ENCODE assay signal across 8 mouse cellular contexts in the genomic region with DNA sequence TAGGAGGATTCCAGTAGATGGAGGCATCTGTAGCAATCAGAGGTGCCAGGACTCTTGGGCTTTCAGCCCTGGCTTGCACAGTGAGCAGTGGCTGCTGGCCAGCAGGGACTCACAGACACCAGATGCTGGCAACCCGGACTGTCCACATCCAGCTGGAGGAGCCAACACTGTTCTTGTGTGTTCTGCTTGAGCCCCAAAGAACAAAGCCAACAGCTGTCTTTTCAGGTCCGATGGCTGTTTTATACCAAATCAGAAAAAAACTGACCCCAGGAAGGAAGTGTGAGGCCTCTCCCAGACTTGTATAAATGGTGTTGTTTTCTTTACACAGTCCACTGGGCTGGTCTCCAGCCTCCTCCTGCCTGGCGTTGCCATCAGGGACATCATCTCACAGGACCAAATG.
DNase-seq lines count a peak whose midpoint lies in the region; ATAC-seq lines count a peak whose summit lies in the region.

No protein-coding gene starts in this region.

- no peak overlapping the region for H3K9ac ChIP-seq in hindbrain, embryonic 16.5 days (ENCODE audit: low read depth, low read length)
- no peak overlapping the region for H3K9ac ChIP-seq in hindbrain, embryonic 11.5 days (ENCODE audit: low read depth, low read length)
- H3K9ac ChIP-seq in heart, embryonic 16.5 days (ENCODE audit: low read length) = no peak overlapping the region
- no peak overlapping the region for H3K9ac ChIP-seq in intestine, embryonic 16.5 days (ENCODE audit: low read depth, low read length)

- DNase-seq in hindbrain, embryonic 11.5 days (ENCODE audit: low spot score) = no peak
- DNase-seq in adrenal gland, postnatal 25 days = peak; percentile 24
- DNase-seq in lung, postnatal 14 days = peak; percentile 49
- DNase-seq in thymus, postnatal 4 days = no peak

- ATAC-seq in hindbrain, embryonic 16.5 days = peak; percentile 27; the same call in 1 of the 2 replicates
- ATAC-seq in hindbrain, embryonic 11.5 days (ENCODE audit: low FRiP score) = no peak
- ATAC-seq in heart, embryonic 16.5 days (replicated peaks; ENCODE audit: extremely low read depth, insufficient read depth, low FRiP score) = 0 out of 2 replicates have a peak, but pooled peaks have one; percentile 23
- ATAC-seq in intestine, embryonic 16.5 days = no peak
- no peak for ATAC-seq in erythroblast, adult 5-6 weeks (replicated peaks; ENCODE audit: low FRiP score, poor library complexity, severe bottlenecking)

- H3K4me3 ChIP-seq in hindbrain, embryonic 16.5 days (ENCODE audit: low read length) = no peak overlapping the region
- no peak overlapping the region for H3K4me3 ChIP-seq in hindbrain, embryonic 11.5 days (ENCODE audit: low read depth, low read length)
- no peak overlapping the region for H3K4me3 ChIP-seq in heart, embryonic 16.5 days (ENCODE audit: low read length)
- no peak overlapping the region for H3K4me3 ChIP-seq in intestine, embryonic 16.5 days (ENCODE audit: low read length)

- no peak overlapping the region for H3K4me2 ChIP-seq in hindbrain, embryonic 16.5 days (ENCODE audit: low read length)
- no peak overlapping the region for H3K4me2 ChIP-seq in hindbrain, embryonic 11.5 days (replicated peaks; ENCODE audit: low read depth, low read length)
- H3K4me2 ChIP-seq in heart, embryonic 16.5 days (ENCODE audit: low read depth, low read length) = no peak overlapping the region
- no peak overlapping the region for H3K4me2 ChIP-seq in intestine, embryonic 16.5 days (ENCODE audit: low read depth, low read length)

- H3K4me1 ChIP-seq in hindbrain, embryonic 16.5 days (ENCODE audit: control insufficient read depth, insufficient read depth, low read depth, low read length) = no peaks in the 10 kb centered on the region
- H3K4me1 ChIP-seq in hindbrain, embryonic 11.5 days (replicated peaks; ENCODE audit: control insufficient read depth, insufficient read depth, low read length) = no peaks in the 10 kb centered on the region
- peaks cover 1% of the 10 kb centered on the region for H3K4me1 ChIP-seq in heart, embryonic 16.5 days (ENCODE audit: control insufficient read depth, insufficient read depth, low read length)
- H3K4me1 ChIP-seq in intestine, embryonic 16.5 days (ENCODE audit: control insufficient read depth, insufficient read depth, low read length) = peaks cover 5% of the 10 kb centered on the region; the same call in 1 of the 2 replicates

- 46% methylated on average over 3 of the region's 3 CpGs for WGBS in hindbrain, embryonic 16.5 days
- 60% methylated on average over 3 of the region's 3 CpGs for WGBS in hindbrain, embryonic 11.5 days
- WGBS in heart, embryonic 16.5 days = 62% methylated on average over 3 of the region's 3 CpGs
- WGBS in intestine, embryonic 16.5 days = 40% methylated on average over 3 of the region's 3 CpGs

- H3K36me3 ChIP-seq in hindbrain, embryonic 16.5 days (ENCODE audit: control insufficient read depth, insufficient read depth, low read length) = no peaks in the 10 kb centered on the region
- no peaks in the 10 kb centered on the region for H3K36me3 ChIP-seq in hindbrain, embryonic 11.5 days (ENCODE audit: control insufficient read depth, insufficient read depth, low read length)
- no peaks in the 10 kb centered on the region for H3K36me3 ChIP-seq in heart, embryonic 16.5 days (ENCODE audit: control insufficient read depth, insufficient read depth)
- H3K36me3 ChIP-seq in intestine, embryonic 16.5 days (ENCODE audit: control insufficient read depth, insufficient read depth, low read length) = no peaks in the 10 kb centered on the region

- H3K27me3 ChIP-seq in hindbrain, embryonic 16.5 days (replicated peaks; ENCODE audit: control insufficient read depth, insufficient read depth, low read length) = no peaks in the 10 kb centered on the region
- no peaks in the 10 kb centered on the region for H3K27me3 ChIP-seq in hindbrain, embryonic 11.5 days (ENCODE audit: control insufficient read depth, insufficient read depth, low read length)
- H3K27me3 ChIP-seq in heart, embryonic 16.5 days (ENCODE audit: control insufficient read depth, insufficient read depth, low read length) = no peaks in the 10 kb centered on the region
- H3K27me3 ChIP-seq in intestine, embryonic 16.5 days (replicated peaks; ENCODE audit: control insufficient read depth, insufficient read depth, low read length) = no peaks in the 10 kb centered on the region

- H3K27ac ChIP-seq in hindbrain, embryonic 16.5 days (ENCODE audit: low read depth, low read length) = no peak overlapping the region
- no peak overlapping the region for H3K27ac ChIP-seq in hindbrain, embryonic 11.5 days (ENCODE audit: low read depth, low read length)
- no peak overlapping the region; the same call in 1 of the 2 replicates for H3K27ac ChIP-seq in heart, embryonic 16.5 days (ENCODE audit: low read length)
- H3K27ac ChIP-seq in intestine, embryonic 16.5 days (ENCODE audit: low read length) = no peak overlapping the region

- H3K9me3 ChIP-seq in hindbrain, embryonic 16.5 days (ENCODE audit: control insufficient read depth, low read length) = no peaks in the 10 kb centered on the region
- no peaks in the 10 kb centered on the region for H3K9me3 ChIP-seq in hindbrain, embryonic 11.5 days (ENCODE audit: control insufficient read depth, low read length)
- no peaks in the 10 kb centered on the region for H3K9me3 ChIP-seq in heart, embryonic 16.5 days (replicated peaks; ENCODE audit: control insufficient read depth, low read length)
- H3K9me3 ChIP-seq in intestine, embryonic 16.5 days (ENCODE audit: control insufficient read depth, low read length) = no peaks in the 10 kb centered on the region

Comparison
In these comparisons a context has a peak if more than half of its experiments do, and no peak if none do; other contexts are left out.
1. ATAC-seq: peak in hindbrain, embryonic 16.5 days (single experiment) and heart, embryonic 16.5 days (single experiment); none in hindbrain, embryonic 11.5 days (single experiment), intestine, embryonic 16.5 days (single experiment) and erythroblast, adult 5-6 weeks (single experiment).
2. DNase-seq: peak in adrenal gland, postnatal 25 days (single experiment) and lung, postnatal 14 days (single experiment); none in hindbrain, embryonic 11.5 days (single experiment) and thymus, postnatal 4 days (single experiment).